Mouse (Mus musculus): ENCODE data around the gene Timm50. TPM values are rescaled to one million over a fixed set of nuclear protein-coding genes. Genes with fewer than 3 reads are reported as not detected.

The Timm50 gene
- polyA plus RNA-seq, 1 experiment from 2014 or later, result 140 TPM

DNA sequence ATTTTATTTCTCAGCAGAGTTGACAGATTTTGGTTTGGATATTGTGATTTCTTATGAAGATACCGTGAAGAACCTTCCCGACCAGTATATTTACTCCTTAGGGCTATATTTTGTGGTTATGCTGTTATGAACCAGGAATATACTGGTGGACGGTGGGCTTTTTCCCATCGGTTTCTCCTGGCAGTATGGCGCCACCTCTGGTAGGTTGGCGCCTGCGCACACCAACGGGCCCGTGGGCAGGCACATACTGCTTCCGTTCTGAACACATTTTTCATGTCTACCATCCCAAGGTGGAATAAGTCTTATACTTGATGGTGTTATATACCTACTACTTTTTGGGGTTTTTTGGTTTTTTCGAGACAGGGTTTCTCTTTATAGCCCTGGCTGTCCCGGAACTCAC is 42.5 kb downstream of the Timm50 start:
- Histone ChIP-seq H3K4me3 (ENCODE audit: low read depth, low read length) (no peak overlapping the region), H3K4me2 (replicated peaks; ENCODE audit: low read depth, low read length) (no peak overlapping the region)

DNA sequence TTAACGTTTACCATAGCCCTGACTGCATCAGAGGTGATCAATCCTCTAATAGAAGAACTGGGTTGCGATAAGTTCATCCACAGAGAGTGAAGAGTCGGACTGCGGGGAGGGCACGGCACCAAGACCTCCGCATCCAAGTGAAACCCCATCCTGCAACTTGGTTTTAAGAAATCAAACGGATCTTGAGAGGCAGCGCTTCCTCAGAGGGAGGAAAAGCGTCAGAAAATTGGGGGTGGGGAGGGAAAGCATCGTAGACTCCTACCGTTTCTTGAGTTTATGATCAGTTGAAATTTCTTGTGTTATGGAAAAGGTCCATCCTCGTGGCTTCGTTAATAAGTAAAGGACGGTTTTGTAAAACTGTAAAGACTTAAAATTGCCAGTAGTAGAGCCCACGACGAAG is 43.3 kb downstream of the Timm50 start:
- 26% methylated on average over 16 of the region's 16 CpGs for WGBS
- no peak for ATAC-seq (ENCODE audit: insufficient number of reproducible peaks, insufficient read depth, low FRiP score, low read depth)
- Histone ChIP-seq H3K27me3 (ENCODE audit: control insufficient read depth, insufficient read depth, low read length) (no peaks in the 10 kb centered on the region), H3K4me1 (ENCODE audit: control insufficient read depth, insufficient read depth, low read length) (no peaks in the 10 kb centered on the region), H3K4me2 (replicated peaks; ENCODE audit: low read depth, low read length) (peak overlapping the region; percentile 55), H3K27ac (ENCODE audit: low read length) (peak overlapping the region; percentile 82), H3K4me3 (ENCODE audit: low read depth, low read length) (peak overlapping the region; percentile 80), H3K9ac (replicated peaks; ENCODE audit: low read depth, low read length) (peak overlapping the region; percentile 99), H3K9me3 (ENCODE audit: control insufficient read depth, low read depth, low read length) (no peaks in the 10 kb centered on the region), H3K36me3 (ENCODE audit: control insufficient read depth, insufficient read depth, low read length) (no peaks in the 10 kb centered on the region; the same call in 1 of the 2 replicates)

More for the DNA sequence above, 42.5 kb downstream of the Timm50 start:
- WGBS, result 94% methylated on average over 12 of the region's 12 CpGs
- Histone ChIP-seq H3K27me3 (ENCODE audit: control insufficient read depth, insufficient read depth, low read length) (no peaks in the 10 kb centered on the region), H3K9ac (replicated peaks; ENCODE audit: low read depth, low read length) (no peak overlapping the region), H3K36me3 (ENCODE audit: control insufficient read depth, insufficient read depth, low read length) (no peaks in the 10 kb centered on the region; the same call in 1 of the 2 replicates), H3K4me1 (ENCODE audit: control insufficient read depth, insufficient read depth, low read length) (no peaks in the 10 kb centered on the region), H3K9me3 (ENCODE audit: control insufficient read depth, low read depth, low read length) (no peaks in the 10 kb centered on the region), H3K27ac (ENCODE audit: low read length) (no peak overlapping the region)
- no peak for ATAC-seq (ENCODE audit: insufficient number of reproducible peaks, insufficient read depth, low FRiP score, low read depth)

DNA sequence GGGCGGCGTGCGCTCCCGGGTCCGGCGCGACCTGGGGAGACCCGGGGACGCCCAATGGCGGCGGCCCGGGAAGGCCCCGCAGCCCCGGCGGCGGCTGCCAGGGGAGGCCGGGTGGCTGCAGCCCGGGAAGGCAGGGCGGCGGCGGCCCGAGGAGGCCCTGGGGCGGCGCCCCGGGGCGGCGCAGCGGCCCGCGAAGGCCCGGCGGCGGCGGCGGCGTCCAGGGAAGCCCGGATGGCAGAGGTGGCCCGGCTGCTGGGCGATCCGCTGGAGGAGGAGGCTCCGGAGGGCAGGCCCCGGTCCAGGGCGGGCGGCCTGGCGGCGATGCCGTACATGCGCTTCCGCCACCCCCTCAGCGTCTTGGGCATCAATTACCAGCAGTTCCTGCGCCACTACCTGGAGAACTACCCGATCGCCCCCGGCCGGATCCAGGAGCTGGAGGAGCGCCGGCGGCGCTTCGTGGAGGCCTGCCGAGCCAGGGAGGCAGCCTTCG is 43.8 kb downstream of the Timm50 start:
- Histone ChIP-seq H3K9me3 (ENCODE audit: control insufficient read depth, low read depth, low read length) (no peaks in the 10 kb centered on the region), H3K27ac (ENCODE audit: low read length) (peak overlapping the region; percentile 82), H3K4me1 (ENCODE audit: control insufficient read depth, insufficient read depth, low read length) (no peaks in the 10 kb centered on the region), H3K9ac (replicated peaks; ENCODE audit: low read depth, low read length) (peak overlapping the region; percentile 99), H3K27me3 (ENCODE audit: control insufficient read depth, insufficient read depth, low read length) (no peaks in the 10 kb centered on the region), H3K4me3 (ENCODE audit: low read depth, low read length) (peak overlapping the region; percentile 80), H3K4me2 (replicated peaks; ENCODE audit: low read depth, low read length) (peak overlapping the region; percentile 55), H3K36me3 (ENCODE audit: control insufficient read depth, insufficient read depth, low read length) (no peaks in the 10 kb centered on the region; the same call in 1 of the 2 replicates)
- peak; percentile 66; the same call in 1 of the 2 replicates for ATAC-seq (ENCODE audit: insufficient number of reproducible peaks, insufficient read depth, low FRiP score, low read depth)
- under 1% methylated on average over 43 of the region's 62 CpGs for WGBS

DNA sequence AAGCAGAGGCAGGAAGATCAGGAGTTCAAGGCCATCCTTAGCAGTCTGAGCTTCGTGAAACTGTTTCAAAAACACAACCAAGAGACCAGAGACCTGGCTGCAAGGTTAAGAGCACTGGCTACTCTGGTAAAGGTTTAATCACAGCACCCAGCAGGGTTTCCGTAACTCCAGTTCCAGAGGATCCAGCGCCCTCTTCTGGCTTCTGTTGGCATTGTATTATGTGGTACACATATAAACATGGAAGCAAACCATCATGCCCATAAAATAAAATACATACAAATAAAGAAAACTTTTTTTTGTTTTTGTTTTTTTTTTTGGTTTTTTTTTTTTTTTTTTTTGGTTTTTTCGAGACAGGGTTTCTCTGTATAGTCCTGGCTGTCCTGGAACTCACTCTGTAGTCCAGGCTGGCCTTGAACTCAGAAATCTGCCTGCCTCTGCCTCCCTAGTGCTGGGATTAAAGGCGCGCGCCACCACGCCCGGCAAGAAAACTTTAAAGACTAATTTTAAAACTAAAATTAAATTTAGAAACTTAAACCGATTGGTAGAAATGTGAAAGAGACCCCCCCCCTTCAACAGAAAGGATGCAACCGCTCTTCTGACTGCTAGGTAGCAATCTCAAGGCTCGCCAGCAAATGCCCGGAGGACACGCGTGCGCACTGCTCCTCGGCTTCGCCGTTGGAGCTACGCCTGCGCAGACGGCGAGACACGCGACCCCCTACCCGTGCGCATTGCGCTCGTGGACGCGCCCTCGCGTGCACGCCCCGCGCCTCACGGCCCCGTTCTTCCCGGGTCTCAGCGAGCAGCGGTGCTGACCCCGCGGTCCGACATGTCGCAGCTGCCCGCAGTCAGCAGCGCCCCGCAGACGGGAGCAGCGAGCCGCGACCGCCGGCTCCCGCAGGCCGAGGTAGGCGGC is 44.5 kb downstream of the Timm50 start, which contains the start of gene Eid2:
TSS of gene Eid2 (plus strand) at position 753 of the 913 bp plus-strand sequence.
- no peaks in the 10 kb centered on the region for H3K9me3 ChIP-seq (ENCODE audit: control insufficient read depth, low read depth, low read length)
- 6% methylated on average over 57 of the region's 57 CpGs for WGBS
- peak within 1 kb of the TSS; percentile 82 for H3K27ac ChIP-seq (ENCODE audit: low read length)
- peak within 1 kb of the TSS; percentile 55 for H3K4me2 ChIP-seq (replicated peaks; ENCODE audit: low read depth, low read length)
- H3K36me3 ChIP-seq (ENCODE audit: control insufficient read depth, insufficient read depth, low read length), result no peaks in the 10 kb centered on the region; the same call in 1 of the 2 replicates
- H3K27me3 ChIP-seq (ENCODE audit: control insufficient read depth, insufficient read depth, low read length), result no peaks in the 10 kb centered on the region
- peak within 1 kb of the TSS; percentile 80 for H3K4me3 ChIP-seq (ENCODE audit: low read depth, low read length)
- H3K4me1 ChIP-seq (ENCODE audit: control insufficient read depth, insufficient read depth, low read length), result no peaks in the 10 kb centered on the region
- peak; percentile 91 for ATAC-seq (ENCODE audit: insufficient number of reproducible peaks, insufficient read depth, low FRiP score, low read depth)
- H3K9ac ChIP-seq (replicated peaks; ENCODE audit: low read depth, low read length), result peak within 1 kb of the TSS; percentile 99

DNA sequence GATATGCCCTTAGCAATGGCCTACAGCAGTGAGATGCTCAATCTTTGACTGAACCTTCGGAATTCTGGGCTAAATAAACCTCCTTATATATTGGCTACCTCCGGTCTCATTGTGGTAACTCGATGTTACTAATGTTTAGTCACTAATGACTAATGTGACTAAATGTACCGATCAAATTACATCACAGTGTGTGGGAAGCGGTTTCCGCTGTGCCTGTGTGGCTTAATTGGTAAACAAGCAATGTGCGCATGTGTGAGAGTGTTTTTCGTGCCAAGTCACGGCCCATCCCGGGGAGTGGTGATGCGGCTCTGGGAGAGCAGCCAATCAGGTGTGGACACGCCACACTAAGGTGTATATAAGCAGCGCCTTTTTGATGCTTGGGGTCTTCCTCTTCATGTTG is 46.5 kb downstream of the Timm50 start:
- Histone ChIP-seq H3K36me3 (ENCODE audit: control insufficient read depth, insufficient read depth, low read length) (no peaks in the 10 kb centered on the region; the same call in 1 of the 2 replicates), H3K27ac (ENCODE audit: low read length) (no peak overlapping the region), H3K27me3 (ENCODE audit: control insufficient read depth, insufficient read depth, low read length) (no peaks in the 10 kb centered on the region), H3K4me1 (ENCODE audit: control insufficient read depth, insufficient read depth, low read length) (no peaks in the 10 kb centered on the region), H3K9me3 (ENCODE audit: control insufficient read depth, low read depth, low read length) (no peaks in the 10 kb centered on the region), H3K4me2 (replicated peaks; ENCODE audit: low read depth, low read length) (no peak overlapping the region), H3K9ac (replicated peaks; ENCODE audit: low read depth, low read length) (no peak overlapping the region), H3K4me3 (ENCODE audit: low read depth, low read length) (no peak overlapping the region)
- no peak for ATAC-seq (ENCODE audit: insufficient number of reproducible peaks, insufficient read depth, low FRiP score, low read depth)
- 90% methylated on average over 13 of the region's 13 CpGs for WGBS

DNA sequence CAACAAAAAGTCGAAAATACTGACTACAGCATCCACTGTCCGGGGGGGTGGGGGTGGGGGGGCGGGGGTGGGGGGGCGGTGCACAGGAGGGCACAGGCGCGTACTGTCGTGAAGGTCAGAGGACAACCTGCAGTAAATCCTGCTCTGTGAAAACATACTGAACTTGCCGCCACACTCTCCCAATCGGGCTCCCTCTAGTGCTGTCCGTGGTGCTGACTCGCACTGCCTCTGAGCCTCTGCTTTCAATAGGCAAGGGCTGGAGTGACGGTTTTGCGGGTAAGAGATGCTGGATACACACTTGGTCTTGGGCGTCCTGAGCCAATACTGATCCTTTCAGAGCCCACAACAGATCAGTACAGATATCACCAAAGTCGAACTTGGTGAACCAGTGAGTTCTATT is 48.1 kb downstream of the Timm50 start:
- no peak for ATAC-seq (ENCODE audit: insufficient number of reproducible peaks, insufficient read depth, low FRiP score, low read depth)
- H3K9me3 ChIP-seq (ENCODE audit: control insufficient read depth, low read depth, low read length), result no peaks in the 10 kb centered on the region
- H3K4me3 ChIP-seq (ENCODE audit: low read depth, low read length), result no peak overlapping the region
- no peaks in the 10 kb centered on the region for H3K36me3 ChIP-seq (ENCODE audit: control insufficient read depth, insufficient read depth, low read length)
- H3K4me1 ChIP-seq (ENCODE audit: control insufficient read depth, insufficient read depth, low read length), result no peaks in the 10 kb centered on the region
- 4% methylated on average over 14 of the region's 15 CpGs for WGBS
- H3K9ac ChIP-seq (replicated peaks; ENCODE audit: low read depth, low read length), result no peak overlapping the region
- H3K27ac ChIP-seq (ENCODE audit: low read length), result no peak overlapping the region
- H3K4me2 ChIP-seq (replicated peaks; ENCODE audit: low read depth, low read length), result no peak overlapping the region
- no peaks in the 10 kb centered on the region for H3K27me3 ChIP-seq (ENCODE audit: control insufficient read depth, insufficient read depth, low read length)

DNA sequence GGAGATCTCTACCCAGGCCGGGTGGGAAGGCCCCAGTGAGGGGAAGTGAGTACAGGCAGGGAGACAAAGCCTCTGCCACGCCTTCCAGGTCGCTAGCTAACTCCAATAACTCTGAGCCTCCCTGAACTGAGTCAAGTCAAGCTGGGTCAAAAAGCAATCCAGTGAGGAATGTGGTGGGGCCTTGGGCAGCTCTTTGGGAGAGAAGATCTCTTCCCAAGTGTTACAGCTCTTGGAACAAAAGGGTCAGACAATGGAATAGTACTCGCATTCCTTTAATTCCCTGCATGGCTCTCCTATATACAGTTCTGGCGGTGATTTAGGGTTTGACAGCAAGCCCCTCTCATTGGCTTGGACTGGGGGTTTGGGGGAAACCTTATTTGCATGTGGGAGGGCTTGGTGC is 49.0 kb downstream of the Timm50 start:
- Histone ChIP-seq H3K36me3 (ENCODE audit: control insufficient read depth, insufficient read depth, low read length) (no peaks in the 10 kb centered on the region), H3K9me3 (ENCODE audit: control insufficient read depth, low read depth, low read length) (no peaks in the 10 kb centered on the region), H3K4me1 (ENCODE audit: control insufficient read depth, insufficient read depth, low read length) (no peaks in the 10 kb centered on the region), H3K9ac (replicated peaks; ENCODE audit: low read depth, low read length) (no peak overlapping the region), H3K4me2 (replicated peaks; ENCODE audit: low read depth, low read length) (no peak overlapping the region), H3K27me3 (ENCODE audit: control insufficient read depth, insufficient read depth, low read length) (no peaks in the 10 kb centered on the region), H3K27ac (ENCODE audit: low read length) (no peak overlapping the region), H3K4me3 (ENCODE audit: low read depth, low read length) (no peak overlapping the region)
- 41% methylated on average over 5 of the region's 5 CpGs for WGBS
- no peak for ATAC-seq (ENCODE audit: insufficient number of reproducible peaks, insufficient read depth, low FRiP score, low read depth)

Data from stomach, embryonic 14.5 days (tissue).